Mouse (Mus musculus) testis, adult 2 months (tissue): ENCODE measurements around the gene Tarm1. TPM values are rescaled to one million over a fixed set of nuclear protein-coding genes. Genes with fewer than 3 reads are reported as not detected.

Source experiments
- H3K27ac ChIP-seq: fragments of 200-500 bp; 2 replicates; pipeline ENCODE4 v1.5.1; 2012; ENCODE audit warnings: low read depth, low read length; ENCODE audit not compliant: control insufficient read depth, insufficient read depth
- H3K27me3 ChIP-seq: fragments of 200-500 bp; 2 replicates; pipeline ENCODE4 v1.6.1; 2012; ENCODE audit warnings: mild to moderate bottlenecking, low read length, moderate library complexity; ENCODE audit not compliant: control insufficient read depth, insufficient read depth
- H3K36me3 ChIP-seq: fragments of 200-500 bp; 2 replicates; pipeline ENCODE4 v1.6.1; 2012; ENCODE audit warnings: mild to moderate bottlenecking, low read length; ENCODE audit not compliant: control insufficient read depth, insufficient read depth
- H3K4me1 ChIP-seq: fragments of 200-500 bp; 2 replicates; pipeline ENCODE4 v1.6.1; 2012; ENCODE audit warnings: low read length; ENCODE audit not compliant: control insufficient read depth, insufficient read depth
- H3K4me3 ChIP-seq: fragments of 200-500 bp; 2 replicates; pipeline ENCODE4 v1.5.1; 2012; ENCODE audit warnings: low read depth, mild to moderate bottlenecking, low read length, moderate library complexity, mixed read lengths; ENCODE audit not compliant: control insufficient read depth
- CTCF ChIP-seq: fragments of 200-500 bp; IDR thresholded peaks from 2 replicates; pipeline ENCODE4 v1.5.1; 2012; ENCODE audit warnings: low read depth, mild to moderate bottlenecking, inconsistent platforms, low read length, moderate library complexity; ENCODE audit not compliant: control insufficient read depth, insufficient read depth, insufficient replicate concordance
- POLR2A ChIP-seq: fragments of 200-500 bp; IDR thresholded peaks from 2 replicates; pipeline ENCODE4 v1.6.1; 2012; ENCODE audit warnings: low read depth, mild to moderate bottlenecking, inconsistent platforms, low read length, moderate library complexity; ENCODE audit not compliant: control insufficient read depth
- polyA plus RNA-seq: library from polyadenylated mRNA; depleted of rRNA; stranded (reverse); fragments of >200 nt; gene quantifications from 2 replicates; pipeline ENCODE4 v1.2.3, GENCODE M21; 2012

The Tarm1 gene
- polyA plus RNA-seq, 1 experiment: 0.84 TPM

GRCm38 (mm10) chr7:3451161-3451560, 51.3 kb downstream of the Tarm1 start:
- H3K36me3 ChIP-seq: no peaks in the 10 kb centered on the region
- no peaks in the 10 kb centered on the region for H3K27me3 ChIP-seq
- H3K4me1 ChIP-seq: no peaks in the 10 kb centered on the region
- H3K27ac ChIP-seq: no peak overlapping the region
- H3K4me3 ChIP-seq: no peak overlapping the region
- TF ChIP-seq CTCF: no peak
- no peak for TF ChIP-seq POLR2A

GRCm38 (mm10) chr7:3450671-3451070, 51.8 kb downstream of the Tarm1 start:
- Histone ChIP-seq H3K27me3 (no peaks in the 10 kb centered on the region), H3K4me1 (no peaks in the 10 kb centered on the region), H3K36me3 (no peaks in the 10 kb centered on the region), H3K4me3 (no peak overlapping the region), H3K27ac (no peak overlapping the region)
- TF ChIP-seq POLR2A: no peak
- no peak for TF ChIP-seq CTCF

GRCm38 (mm10) chr7:3448737-3449454, 53.5 kb downstream of the Tarm1 start:
- TF ChIP-seq CTCF (peak; percentile 63), POLR2A (no peak)
- Histone ChIP-seq H3K27ac (no peak overlapping the region), H3K36me3 (no peaks in the 10 kb centered on the region), H3K4me3 (no peak overlapping the region), H3K27me3 (no peaks in the 10 kb centered on the region), H3K4me1 (no peaks in the 10 kb centered on the region)

GRCm38 (mm10) chr7:3447026-3447425, 55.4 kb downstream of the Tarm1 start:
- no peaks in the 10 kb centered on the region for H3K27me3 ChIP-seq
- H3K4me1 ChIP-seq: no peaks in the 10 kb centered on the region
- TF ChIP-seq CTCF (no peak), POLR2A (no peak)
- no peak overlapping the region for H3K4me3 ChIP-seq
- H3K36me3 ChIP-seq: no peaks in the 10 kb centered on the region
- H3K27ac ChIP-seq: no peak overlapping the region

GRCm38 (mm10) chr7:3446584-3446983, 55.8 kb downstream of the Tarm1 start:
- Histone ChIP-seq H3K4me1 (no peaks in the 10 kb centered on the region), H3K27ac (no peak overlapping the region), H3K36me3 (no peaks in the 10 kb centered on the region), H3K27me3 (no peaks in the 10 kb centered on the region), H3K4me3 (no peak overlapping the region)
- TF ChIP-seq POLR2A (no peak), CTCF (no peak)

GRCm38 (mm10) chr7:3444678-3445077, 57.7 kb downstream of the Tarm1 start:
- no peak overlapping the region for H3K4me3 ChIP-seq
- H3K36me3 ChIP-seq: no peaks in the 10 kb centered on the region
- H3K27ac ChIP-seq: no peak overlapping the region
- no peaks in the 10 kb centered on the region for H3K27me3 ChIP-seq
- no peaks in the 10 kb centered on the region for H3K4me1 ChIP-seq
- TF ChIP-seq POLR2A (no peak), CTCF (no peak)

- no peak overlapping the region for H3K27ac ChIP-seq
- no peaks in the 10 kb centered on the region for H3K4me1 ChIP-seq
- no peak overlapping the region for H3K4me3 ChIP-seq
- no peaks in the 10 kb centered on the region for H3K36me3 ChIP-seq
- TF ChIP-seq POLR2A (no peak), CTCF (no peak)
- H3K27me3 ChIP-seq: no peaks in the 10 kb centered on the region
Measured at GRCm38 (mm10) chr7:3442476-3443062, 59.9 kb downstream of the Tarm1 start.

- Histone ChIP-seq H3K4me3 (no peak overlapping the region), H3K36me3 (no peaks in the 10 kb centered on the region), H3K27me3 (no peaks in the 10 kb centered on the region), H3K4me1 (no peaks in the 10 kb centered on the region), H3K27ac (no peak overlapping the region)
- TF ChIP-seq CTCF (no peak), POLR2A (no peak)
Measured at GRCm38 (mm10) chr7:3440526-3440925, 61.9 kb downstream of the Tarm1 start.
